Mouse (Mus musculus) heart, postnatal 10 days (tissue): ENCODE measurements around the gene Slc6a18. TPM values are rescaled to one million over a fixed set of nuclear protein-coding genes. Genes with fewer than 3 reads are reported as not detected.

Source experiments
- total RNA-seq, 2 experiments: library from RNA; stranded (reverse); gene quantifications; 2 replicates each; pipeline ENCODE4 v1.2.3; 2021

The Slc6a18 gene
- total RNA-seq, 2 experiments from 2014 or later: not detected

Other genes with a start within 250 kb of the Slc6a18 start
- gene Lpcat1, start 210.8 kb downstream of the Slc6a18 start, total RNA-seq: 10 to 100 TPM; 10.7 to 13.0 TPM
- gene Slc6a3, start 141.3 kb downstream of the Slc6a18 start, total RNA-seq: not detected
- gene Clptm1l, start 74.0 kb downstream of the Slc6a18 start, total RNA-seq: 10 to 100 TPM; 74.7 to 75.0 TPM
- under 1 TPM; 0.12 to 0.50 TPM for gene Tert, start 51.1 kb downstream of the Slc6a18 start, total RNA-seq
- gene Slc6a19, start 26.8 kb upstream of the Slc6a18 start, total RNA-seq: under 1 TPM in 1 of 2 experiments, not detected in 1; 0.10 TPM
- gene Slc12a7, start 55.1 kb upstream of the Slc6a18 start, total RNA-seq: 100 to 1,000 TPM; 160 to 180 TPM
- 1 to 10 TPM; 3.0 to 3.4 TPM for gene Nkd2, start 169.6 kb upstream of the Slc6a18 start, total RNA-seq